Mouse (Mus musculus) heart, postnatal 0 days (tissue): ENCODE measurements around the gene Prmt3.

Experiments used
- CTCF ChIP-seq: IDR thresholded peaks from 2 replicates; pipeline ENCODE4 v1.5.1; 2016; ENCODE audit warnings: antibody characterized with exemption, control low read depth, low read depth
- EP300 ChIP-seq: IDR thresholded peaks from 2 replicates; pipeline ENCODE4 v1.6.1; 2016; ENCODE audit warnings: antibody characterized with exemption, low read depth

GRCm38 (mm10) chr7:49809100-49809499, 31.0 kb downstream of the Prmt3 start:
- TF ChIP-seq CTCF (no peak), EP300 (no peak)
